Mouse (Mus musculus) hindbrain, postnatal 0 days (tissue): Measurements from ENCODE around the gene Epyc. TPM values are rescaled to one million over a fixed set of nuclear protein-coding genes. Genes with fewer than 3 reads are reported as not detected.

Experiments used
- ATAC-seq: fragments of 200-750 bp; cut with Nextera tagmentation; 2 replicates; pipeline ENCODE4 v1.8.0; 2017; ENCODE audit warnings: mild to moderate bottlenecking, moderate TSS enrichment, moderate library complexity
- DNase-seq: peaks from one replicate; pipeline ENCODE4 v3.0.0-alpha.2; 2015; ENCODE audit warnings: low spot score
- H3K27ac ChIP-seq: fragments of 300-500 bp; sonication (generic); 2 replicates; pipeline ENCODE4 v1.5.1; 2014; ENCODE audit warnings: mild to moderate bottlenecking
- H3K27me3 ChIP-seq: fragments of 300-500 bp; sonication (generic); 2 replicates; pipeline ENCODE4 v1.6.1; 2014; ENCODE audit warnings: low read length, mixed read lengths; ENCODE audit not compliant: insufficient read depth
- H3K36me3 ChIP-seq: fragments of 300-500 bp; sonication (generic); 2 replicates; pipeline ENCODE4 v1.6.1; 2014; ENCODE audit warnings: low read length, mixed read lengths; ENCODE audit not compliant: insufficient read depth
- H3K4me1 ChIP-seq: fragments of 300-500 bp; sonication (generic); 2 replicates; pipeline ENCODE4 v1.6.1; 2014; ENCODE audit warnings: antibody characterized with exemption, low read length, mixed read lengths; ENCODE audit not compliant: insufficient read depth
- H3K4me2 ChIP-seq: fragments of 300-500 bp; sonication (generic); 2 replicates; pipeline ENCODE4 v1.6.1; 2014; ENCODE audit warnings: low read depth, mild to moderate bottlenecking, low read length, moderate library complexity, mixed read lengths
- H3K4me3 ChIP-seq: fragments of 300-500 bp; sonication (generic); 2 replicates; pipeline ENCODE4 v1.5.1; 2014; ENCODE audit warnings: low read length
- H3K9ac ChIP-seq: fragments of 300-500 bp; sonication (generic); replicated peaks from 2 replicates; pipeline ENCODE4 v1.6.1; 2014; ENCODE audit warnings: mild to moderate bottlenecking, low read length, moderate library complexity, mixed read lengths
- H3K9me3 ChIP-seq: fragments of 300-500 bp; sonication (generic); 2 replicates; pipeline ENCODE4 v1.6.1; 2016; ENCODE audit warnings: low read length, mixed read lengths
- CTCF ChIP-seq: IDR thresholded peaks from 2 replicates; pipeline ENCODE4 v1.5.1; 2016; ENCODE audit warnings: antibody characterized with exemption, control low read depth, low read depth
- WGBS: fragments of 180-500 bp; shearing (Covaris S2); extraction: QIAGEN DNeasy Blood & Tissue Kit; methylation state at CpG from one replicate; pipeline ENCODE4 v1.1.7; 2014; 5-methylcytosine and 5-hydroxymethylcytosine counted together
- polyA plus RNA-seq: library from polyadenylated mRNA; unstranded; fragments of >200 nt; fragmentation: Nextera tagmentation; extraction: Ambion mirVana; gene quantifications from 2 replicates; pipeline ENCODE4 v1.2.1, GENCODE M21; 2015
- total RNA-seq: library from RNA; depleted of rRNA; stranded (reverse); fragments of >200 nt; gene quantifications from 2 replicates; pipeline ENCODE4 v1.2.3, GENCODE M21; 2014; rRNA removed

Gene Epyc
- total RNA-seq (0.16 TPM in 1 of 2 replicates, not detected in the other), polyA plus RNA-seq (0.25 and 0.33 TPM in 2 replicates)

DNA sequence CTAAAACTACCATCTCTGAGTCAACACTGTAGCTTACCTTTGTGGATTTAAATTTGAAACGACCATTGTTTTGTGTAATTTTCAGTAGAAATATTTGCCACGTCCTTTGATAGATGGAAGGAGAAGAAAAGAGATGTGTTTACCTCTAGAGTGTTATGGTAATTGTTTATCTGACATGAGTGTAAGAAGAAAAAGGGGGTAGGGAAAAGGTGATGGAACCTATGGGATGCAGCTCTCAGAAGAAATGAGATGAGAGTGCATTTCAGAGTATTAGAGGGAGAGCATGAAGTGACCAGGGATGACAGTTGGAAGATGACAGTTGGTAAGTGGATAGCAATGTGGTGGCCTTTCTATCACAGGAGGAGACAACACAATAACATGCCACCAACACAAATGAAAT, at the start of gene Epyc:
Epyc (plus strand) TSS at position 301 of the 400 bp plus-strand sequence.
- H3K4me2 ChIP-seq, result no peak within 1 kb of the TSS
- no peaks in the 10 kb centered on the region for H3K36me3 ChIP-seq
- no peak for ATAC-seq
- no peak for DNase-seq
- H3K27me3 ChIP-seq, result no peaks in the 10 kb centered on the region
- no peaks in the 10 kb centered on the region for H3K9me3 ChIP-seq
- H3K4me1 ChIP-seq, result no peaks in the 10 kb centered on the region
- 87% methylated on average over 2 of the region's 2 CpGs for WGBS
- no peak within 1 kb of the TSS for H3K27ac ChIP-seq
- TF ChIP-seq CTCF, result no peak
- H3K4me3 ChIP-seq, result no peak within 1 kb of the TSS
- no peak within 1 kb of the TSS for H3K9ac ChIP-seq

DNA sequence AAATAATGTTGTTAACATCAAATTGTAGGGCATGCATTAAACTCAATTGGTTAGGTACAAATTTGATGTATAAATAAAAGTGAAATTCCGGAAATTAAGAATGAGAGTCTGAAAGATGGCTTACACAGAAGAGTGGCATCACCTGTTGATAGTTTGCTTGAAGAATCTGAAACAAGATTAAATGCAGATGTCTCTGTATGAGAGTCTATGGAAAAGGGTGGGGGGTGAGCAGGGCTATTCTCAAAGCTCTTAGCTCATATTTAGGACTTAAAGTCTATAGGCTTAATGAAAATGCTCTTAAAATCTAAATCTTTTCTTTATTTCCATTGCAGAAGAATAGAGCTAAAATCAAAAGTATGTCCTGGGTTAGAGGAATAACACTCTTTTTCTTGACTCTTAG, 48.2 kb upstream of the Epyc start:
- WGBS, result 79% methylated on average over 1 of the region's 1 CpGs
- Histone ChIP-seq H3K4me1 (no peaks in the 10 kb centered on the region), H3K4me3 (no peak overlapping the region), H3K4me2 (no peak overlapping the region), H3K9ac (no peak overlapping the region), H3K36me3 (no peaks in the 10 kb centered on the region), H3K27me3 (no peaks in the 10 kb centered on the region), H3K9me3 (no peaks in the 10 kb centered on the region), H3K27ac (no peak overlapping the region)
- TF ChIP-seq CTCF, result no peak
- ATAC-seq (no peak), DNase-seq (no peak)

DNA sequence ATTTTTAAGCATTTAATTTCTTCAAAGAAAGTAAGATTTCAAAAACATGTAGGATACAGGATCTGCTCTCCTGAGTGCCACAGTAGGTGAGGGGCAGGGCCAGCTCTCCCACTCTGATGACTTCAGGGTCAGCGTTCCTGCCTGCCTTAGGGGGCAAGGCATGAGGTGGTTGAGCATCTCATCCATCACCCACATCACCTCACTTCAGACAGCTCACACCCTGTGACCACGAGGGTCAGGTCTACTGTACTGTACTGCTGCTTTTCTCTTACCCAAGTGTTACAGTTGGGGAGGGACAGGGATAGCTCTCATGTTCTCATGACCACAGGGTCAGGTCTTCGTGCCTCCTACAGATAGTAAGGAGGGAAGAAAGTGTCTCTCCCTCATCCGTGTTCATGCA, 42.1 kb upstream of the Epyc start:
- Histone ChIP-seq H3K27me3 (no peaks in the 10 kb centered on the region), H3K4me3 (no peak overlapping the region), H3K9me3 (no peaks in the 10 kb centered on the region), H3K9ac (no peak overlapping the region), H3K4me2 (no peak overlapping the region), H3K27ac (no peak overlapping the region), H3K4me1 (no peaks in the 10 kb centered on the region), H3K36me3 (no peaks in the 10 kb centered on the region)
- TF ChIP-seq CTCF, result no peak
- DNase-seq (no peak), ATAC-seq (no peak)
- WGBS, result 80% methylated on average over 4 of the region's 4 CpGs

DNA sequence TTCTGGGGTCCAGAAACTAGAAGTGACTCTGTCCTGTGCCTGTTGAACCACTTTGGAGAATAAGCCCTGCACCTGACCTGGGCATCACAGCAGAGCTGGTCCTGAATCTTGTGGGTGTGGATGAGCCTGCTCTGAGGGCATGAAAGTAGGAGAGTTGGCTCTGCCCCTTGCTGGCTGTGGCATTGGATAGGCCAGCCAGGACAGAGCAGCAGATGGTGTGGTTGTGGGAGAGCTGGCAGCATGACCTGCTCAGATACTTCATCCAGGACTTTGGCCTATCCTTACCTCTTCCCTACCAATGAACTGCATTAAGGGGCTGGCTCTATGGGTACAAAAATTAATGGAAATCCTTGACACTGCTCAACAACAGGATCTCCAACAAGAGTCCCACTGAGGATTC, 40.6 kb upstream of the Epyc start:
- Histone ChIP-seq H3K9ac (no peak overlapping the region), H3K27me3 (no peaks in the 10 kb centered on the region), H3K4me1 (no peaks in the 10 kb centered on the region), H3K9me3 (no peaks in the 10 kb centered on the region), H3K4me3 (no peak overlapping the region), H3K27ac (no peak overlapping the region), H3K36me3 (no peaks in the 10 kb centered on the region), H3K4me2 (no peak overlapping the region)
- ATAC-seq (no peak), DNase-seq (no peak)
- no peak for TF ChIP-seq CTCF

DNA sequence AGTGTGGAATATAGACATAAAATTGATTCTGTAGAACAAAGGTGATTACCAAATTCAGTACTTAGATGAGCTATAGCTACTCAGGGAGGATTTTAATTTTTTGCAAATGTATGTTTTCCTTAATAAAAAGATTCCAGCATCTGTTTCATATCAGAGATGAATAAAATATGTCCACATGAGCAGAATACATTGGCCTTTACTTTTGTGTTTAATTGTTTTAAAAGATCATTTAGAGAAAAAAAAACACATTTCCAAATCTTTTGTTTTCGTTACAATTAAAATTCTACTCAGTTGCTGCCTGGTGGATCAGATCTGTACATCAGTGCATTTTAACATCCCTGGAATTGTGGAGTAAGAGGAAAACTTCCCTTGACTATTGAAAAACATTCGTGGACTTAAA, 37.3 kb upstream of the Epyc start, which contains the start of gene Kera:
Kera (plus strand) TSS at position 301 of the 400 bp plus-strand sequence.
- Histone ChIP-seq H3K36me3 (no peaks in the 10 kb centered on the region), H3K4me3 (no peak within 1 kb of the TSS), H3K9ac (no peak within 1 kb of the TSS), H3K27ac (no peak within 1 kb of the TSS), H3K4me2 (no peak within 1 kb of the TSS), H3K4me1 (no peaks in the 10 kb centered on the region), H3K9me3 (no peaks in the 10 kb centered on the region), H3K27me3 (no peaks in the 10 kb centered on the region)
- DNase-seq (no peak), ATAC-seq (no peak)
- no peak for TF ChIP-seq CTCF
- 82% methylated on average over 2 of the region's 2 CpGs for WGBS

DNA sequence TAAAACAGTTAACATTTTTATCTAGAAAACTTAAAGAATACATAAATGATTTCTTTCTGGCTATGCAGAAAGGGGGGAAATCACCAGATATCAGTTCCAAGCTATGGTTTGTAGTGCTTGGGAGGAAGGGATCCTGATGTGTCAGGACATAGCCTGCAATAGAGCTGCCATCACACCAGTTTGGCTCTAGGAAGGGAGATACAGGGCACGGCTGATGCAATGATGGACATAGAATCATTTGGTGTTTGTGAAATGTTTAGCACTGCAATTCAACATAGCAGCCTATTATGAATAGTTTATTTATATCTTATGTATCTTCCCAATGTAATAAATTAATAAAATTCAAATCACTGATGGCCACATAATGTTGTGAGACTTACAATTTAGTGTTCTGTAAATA, 21.5 kb upstream of the Epyc start:
- H3K27me3 ChIP-seq, result no peaks in the 10 kb centered on the region
- H3K27ac ChIP-seq, result no peak overlapping the region
- no peak overlapping the region for H3K4me2 ChIP-seq
- H3K36me3 ChIP-seq, result no peaks in the 10 kb centered on the region
- DNase-seq (no peak), ATAC-seq (no peak)
- H3K4me1 ChIP-seq, result no peaks in the 10 kb centered on the region
- no peaks in the 10 kb centered on the region for H3K9me3 ChIP-seq
- whole genome bisulfite sequencing, result 89% methylated on average over 1 of the region's 1 CpGs
- H3K4me3 ChIP-seq, result no peak overlapping the region
- H3K9ac ChIP-seq, result no peak overlapping the region
- TF ChIP-seq CTCF, result no peak

DNA sequence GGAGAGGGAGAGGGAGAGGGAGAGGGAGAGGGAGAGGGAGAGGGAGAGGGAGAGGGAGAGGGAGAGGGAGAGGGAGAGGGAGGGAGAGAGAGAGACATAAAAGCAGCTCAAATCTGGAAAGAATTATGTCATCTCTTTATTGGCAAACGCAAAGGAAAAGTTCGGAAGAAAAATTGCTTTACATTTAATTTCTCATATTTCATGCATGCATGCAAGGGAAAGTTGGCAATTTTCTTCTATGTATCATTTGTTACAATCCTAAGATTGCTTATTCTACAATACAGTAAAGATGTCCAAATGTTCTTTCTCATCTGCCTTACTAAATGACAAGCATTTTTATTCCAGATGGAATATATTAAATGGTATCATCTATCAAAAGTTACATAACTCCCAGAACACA, 19.5 kb upstream of the Epyc start:
- H3K9ac ChIP-seq, result no peak overlapping the region
- no peaks in the 10 kb centered on the region for H3K9me3 ChIP-seq
- H3K27me3 ChIP-seq, result no peaks in the 10 kb centered on the region
- H3K4me3 ChIP-seq, result no peak overlapping the region
- no peaks in the 10 kb centered on the region for H3K4me1 ChIP-seq
- DNase-seq, result no peak
- no peak for ATAC-seq
- 80% methylated on average over 2 of the region's 2 CpGs for WGBS
- no peak overlapping the region for H3K4me2 ChIP-seq
- no peak overlapping the region for H3K27ac ChIP-seq
- TF ChIP-seq CTCF, result no peak
- no peaks in the 10 kb centered on the region for H3K36me3 ChIP-seq

DNA sequence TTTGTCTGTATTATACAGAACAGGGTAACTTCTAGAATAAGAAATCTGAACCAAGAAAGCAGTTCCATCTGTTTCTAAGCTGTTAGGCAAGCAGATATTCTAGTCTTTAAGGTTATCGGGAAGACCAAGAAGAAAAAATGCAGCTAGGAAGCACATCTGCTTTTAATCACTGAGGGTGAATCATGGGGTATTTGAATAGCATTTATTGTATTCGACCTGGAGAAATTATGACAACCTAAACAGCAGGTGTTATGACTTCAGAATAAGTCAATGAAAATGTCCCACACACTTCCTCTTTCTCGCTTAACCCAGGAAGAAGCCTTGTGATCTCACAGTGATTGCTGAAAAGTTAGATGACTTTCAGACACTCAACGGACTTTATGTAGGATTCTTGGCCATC, 18.8 kb upstream of the Epyc start:
- Histone ChIP-seq H3K9ac (no peak overlapping the region), H3K27me3 (no peaks in the 10 kb centered on the region), H3K27ac (no peak overlapping the region), H3K4me3 (no peak overlapping the region), H3K4me2 (no peak overlapping the region), H3K9me3 (no peaks in the 10 kb centered on the region), H3K36me3 (no peaks in the 10 kb centered on the region), H3K4me1 (no peaks in the 10 kb centered on the region)
- WGBS, result 74% methylated on average over 4 of the region's 4 CpGs
- no peak for DNase-seq
- no peak for TF ChIP-seq CTCF
- no peak for ATAC-seq
